Mouse (Mus musculus) megakaryocyte, embryonic 14.5 days (primary cell): Measurements from ENCODE around the gene Herc3.

ENCODE experiments used
- FLI1 ChIP-seq: IDR thresholded peaks from 2 replicates; pipeline ENCODE4 v1.6.1; 2012; ENCODE audit warnings: low read length, inconsistent platforms, mixed read lengths
- GATA1 ChIP-seq: IDR thresholded peaks from 3 replicates; pipeline ENCODE4 v1.6.1; 2012; ENCODE audit warnings: mixed read lengths, low read length, inconsistent platforms, borderline replicate concordance

DNA sequence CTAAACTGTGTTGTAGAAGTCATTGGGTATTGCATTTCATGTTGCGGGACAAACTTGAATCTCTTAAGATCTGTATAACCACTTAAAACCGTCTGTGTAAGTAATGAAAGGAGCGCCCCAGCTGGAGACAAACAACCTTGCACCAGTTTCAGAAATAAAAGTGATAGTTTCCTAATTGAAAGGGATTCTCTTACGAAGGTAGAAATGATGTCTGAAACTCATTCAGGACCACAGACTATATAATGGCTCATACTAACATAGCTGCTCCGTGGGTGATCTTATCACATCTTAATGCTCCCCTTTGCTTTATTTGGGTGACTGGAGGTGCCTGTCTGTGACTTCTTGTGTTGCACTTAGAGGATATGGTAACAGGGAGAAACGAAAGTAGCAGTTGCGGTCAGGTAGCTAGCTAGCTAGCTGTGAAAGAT, 1.3 kb downstream of the Herc3 start:
- TF ChIP-seq GATA1 (no peak), FLI1 (no peak)
